19 mouse cellular contexts compared by ENCODE assay signal in the genomic region with DNA sequence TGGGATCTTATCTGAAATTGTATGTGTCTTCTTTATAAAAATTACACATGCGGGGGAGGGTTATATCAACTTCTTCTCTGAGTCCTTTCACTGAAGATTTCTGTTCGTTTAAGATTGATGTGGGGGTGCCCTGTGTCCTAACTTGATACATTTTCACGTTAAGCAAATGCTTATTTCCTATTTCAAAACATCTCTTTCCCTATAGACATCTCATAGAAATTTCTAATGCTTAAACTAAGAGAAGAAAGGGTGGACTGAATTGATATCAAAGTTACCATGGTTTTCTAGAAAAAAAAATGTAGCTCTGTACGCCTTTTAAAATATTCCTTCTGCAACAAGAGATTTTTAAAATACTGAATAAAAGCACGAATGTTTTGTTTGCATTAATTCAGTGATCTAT. TPM values are rescaled to one million over a fixed set of nuclear protein-coding genes. Genes with fewer than 3 reads are reported as not detected.
"Had no signal": no experiment of that assay in that cellular context is flagged by ENCODE, and none has a peak within 500 bp of the region (broad histone marks: within the 10 kb centered on the region; RNA-seq: fewer than 3 reads in every experiment).

No protein-coding gene starts in this region.

- H3K36me3 ChIP-seq: intestine, embryonic 15.5 days; midbrain, embryonic 12.5 days; neural tube, embryonic 15.5 days had no signal

- H3K4me1 ChIP-seq: intestine, embryonic 15.5 days; midbrain, embryonic 12.5 days had no signal

- ATAC-seq: intestine, embryonic 15.5 days had no signal

- H3K4me3 ChIP-seq: intestine, embryonic 15.5 days; midbrain, embryonic 12.5 days; myocyte; neural tube, embryonic 15.5 days had no signal

- H3K4me2 ChIP-seq: intestine, embryonic 15.5 days; midbrain, embryonic 12.5 days; neural tube, embryonic 15.5 days had no signal

- H3K27ac ChIP-seq: intestine, embryonic 15.5 days; liver, embryonic 14.5 days; midbrain, embryonic 12.5 days; neural tube, embryonic 15.5 days had no signal

- H3K9ac ChIP-seq: intestine, embryonic 15.5 days; liver, embryonic 14.5 days; midbrain, embryonic 12.5 days; neural tube, embryonic 15.5 days had no signal

- DNase-seq: kidney, adult 18-20 months; kidney, postnatal 25 days; layer of hippocampus, adult 9-11 months; layer of hippocampus, postnatal 36 days; lung, adult 18-20 months; lung, postnatal 10 days; right cerebral cortex, adult 18-20 months; thymus, adult 18-20 months; thymus, postnatal 14 days had no signal

- H3K9me3 ChIP-seq: intestine, embryonic 15.5 days; midbrain, embryonic 12.5 days; neural tube, embryonic 15.5 days had no signal

RNA-seq across cellular contexts. Expression of gene Hoxa13, which starts 6.5 kb away (rescaled TPM):
- total RNA-seq: layer of hippocampus, postnatal 36 days; left cerebral cortex, adult 8-10 months; left cerebral cortex, postnatal 25 days; liver, adult 2 months; megakaryocyte, adult 5-6 weeks had no signal
- polyA plus RNA-seq: kidney, embryonic 14.5 days; liver, adult 2 months; midbrain, embryonic 12.5 days had no signal

RNA-seq across cellular contexts. Expression of gene Hoxa11, which starts 21.6 kb away (rescaled TPM):
- total RNA-seq: layer of hippocampus, postnatal 36 days; left cerebral cortex, adult 8-10 months; left cerebral cortex, postnatal 25 days; liver, adult 2 months; megakaryocyte, adult 5-6 weeks had no signal
- polyA plus RNA-seq: liver, adult 2 months; liver, embryonic 14.5 days; midbrain, embryonic 12.5 days had no signal

RNA-seq across cellular contexts. Expression of gene Hoxa10, which starts 26.6 kb away (rescaled TPM):
- total RNA-seq: layer of hippocampus, postnatal 36 days; left cerebral cortex, adult 8-10 months; left cerebral cortex, postnatal 25 days; liver, adult 2 months had no signal
- polyA plus RNA-seq: liver, adult 2 months; midbrain, embryonic 12.5 days had no signal

RNA-seq across cellular contexts. Expression of gene Hoxa9, which starts 36.3 kb away (rescaled TPM):
- total RNA-seq: layer of hippocampus, postnatal 36 days; left cerebral cortex, adult 8-10 months; left cerebral cortex, postnatal 25 days; liver, adult 2 months had no signal
- polyA plus RNA-seq: midbrain, embryonic 12.5 days had no signal

RNA-seq across cellular contexts. Expression of gene Hoxa7, which starts 45.6 kb away (rescaled TPM):
- total RNA-seq: layer of hippocampus, postnatal 36 days; left cerebral cortex, adult 8-10 months; left cerebral cortex, postnatal 25 days; liver, adult 2 months had no signal
- polyA plus RNA-seq: midbrain, embryonic 12.5 days had no signal
